8 mouse cellular contexts compared by ENCODE assay signal in the genomic region with DNA sequence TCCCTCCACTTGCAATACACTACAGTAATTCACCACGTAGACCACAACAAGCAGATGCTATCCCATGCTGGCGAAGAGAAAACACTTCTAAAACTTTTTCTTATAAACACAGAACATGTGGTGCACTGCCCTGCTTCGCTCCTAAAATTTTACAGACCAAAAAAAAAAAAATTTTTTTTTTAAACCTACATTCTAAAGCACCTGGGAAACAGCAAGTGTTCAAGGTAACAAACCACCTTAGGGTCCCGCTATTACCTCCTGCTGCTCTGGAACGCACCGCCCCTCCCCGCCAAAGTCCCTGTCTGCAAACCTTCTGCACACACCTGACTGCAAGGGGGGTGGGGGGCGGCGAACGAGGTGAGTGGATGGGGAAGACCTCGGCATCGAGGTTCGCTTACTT. TPM values are rescaled to one million over a fixed set of nuclear protein-coding genes. Genes with fewer than 3 reads are reported as not detected.
A peak's percentile ranks its signal among the peaks of the same experiment; 100 is the strongest.
DNase-seq lines count a peak whose midpoint lies in the region; ATAC-seq and TF ChIP-seq lines count a peak whose summit lies in the region.

A gene (plus strand): TSS at position 301 of the 400 bp plus-strand sequence.

- no peak for ATAC-seq in G1E (ENCODE audit: extremely low read depth, insufficient number of reproducible peaks, low FRiP score, poor library complexity, severe bottlenecking)
- ATAC-seq in forebrain, embryonic 12.5 days (ENCODE audit: low FRiP score): no peak
- peak; percentile 36; the same call in 1 of the 2 replicates for ATAC-seq in liver, embryonic 12.5 days
- no peak for ATAC-seq in stomach, postnatal 0 days (ENCODE audit: low FRiP score, low TSS enrichment)

- no peaks in the 10 kb centered on the region for H3K27me3 ChIP-seq in G1E (ENCODE audit: insufficient read depth, low read length)
- no peaks in the 10 kb centered on the region for H3K27me3 ChIP-seq in forebrain, embryonic 12.5 days
- no peaks in the 10 kb centered on the region for H3K27me3 ChIP-seq in hindbrain, embryonic 10.5 days (ENCODE audit: insufficient read depth, poor library complexity, severe bottlenecking)
- H3K27me3 ChIP-seq in liver, embryonic 12.5 days (replicated peaks): no peaks in the 10 kb centered on the region
- no peaks in the 10 kb centered on the region for H3K27me3 ChIP-seq in stomach, postnatal 0 days (ENCODE audit: control insufficient read depth, insufficient read depth, low read length)

- H3K36me3 ChIP-seq in G1E (replicated peaks): peaks cover 21% of the 10 kb centered on the region
- no peaks in the 10 kb centered on the region for H3K36me3 ChIP-seq in forebrain, embryonic 12.5 days (replicated peaks)
- 0 out of 2 replicates have a peak, but pooled peaks cover 13% of the 10 kb centered on the region for H3K36me3 ChIP-seq in hindbrain, embryonic 10.5 days
- H3K36me3 ChIP-seq in liver, embryonic 12.5 days: peaks cover 19% of the 10 kb centered on the region
- no peaks in the 10 kb centered on the region for H3K36me3 ChIP-seq in stomach, postnatal 0 days (ENCODE audit: control insufficient read depth, insufficient read depth, low read length)

- peak within 1 kb of the TSS; percentile 88 for H3K9ac ChIP-seq in forebrain, embryonic 12.5 days
- H3K9ac ChIP-seq in liver, embryonic 12.5 days: peak within 1 kb of the TSS; percentile 97
- H3K9ac ChIP-seq in stomach, postnatal 0 days (ENCODE audit: low read length): peak within 1 kb of the TSS; percentile 97

- peaks cover 26% of the 10 kb centered on the region for H3K4me1 ChIP-seq in G1E (ENCODE audit: insufficient read depth, low read depth, low read length)
- peaks cover 31% of the 10 kb centered on the region for H3K4me1 ChIP-seq in forebrain, embryonic 12.5 days
- peaks cover 41% of the 10 kb centered on the region for H3K4me1 ChIP-seq in hindbrain, embryonic 10.5 days (replicated peaks)
- H3K4me1 ChIP-seq in liver, embryonic 12.5 days: peaks cover 39% of the 10 kb centered on the region
- no peaks in the 10 kb centered on the region for H3K4me1 ChIP-seq in stomach, postnatal 0 days (replicated peaks; ENCODE audit: control insufficient read depth, insufficient read depth)

- peak within 1 kb of the TSS; percentile 96 for H3K27ac ChIP-seq in forebrain, embryonic 12.5 days
- peak within 1 kb of the TSS; percentile 98 for H3K27ac ChIP-seq in hindbrain, embryonic 10.5 days
- H3K27ac ChIP-seq in liver, embryonic 12.5 days: peak within 1 kb of the TSS; percentile 96
- H3K27ac ChIP-seq in stomach, postnatal 0 days (replicated peaks): peak within 1 kb of the TSS; percentile 99

- peak within 1 kb of the TSS; percentile 79 for H3K4me2 ChIP-seq in forebrain, embryonic 12.5 days
- H3K4me2 ChIP-seq in liver, embryonic 12.5 days: peak within 1 kb of the TSS; percentile 84
- H3K4me2 ChIP-seq in stomach, postnatal 0 days (replicated peaks; ENCODE audit: low read depth): peak within 1 kb of the TSS; percentile 86

- H3K4me3 ChIP-seq in G1E (ENCODE audit: low read depth, low read length): peak within 1 kb of the TSS; percentile 99
- H3K4me3 ChIP-seq in forebrain, embryonic 12.5 days (replicated peaks): peak within 1 kb of the TSS; percentile 93
- H3K4me3 ChIP-seq in hindbrain, embryonic 10.5 days: peak within 1 kb of the TSS; percentile 95
- H3K4me3 ChIP-seq in liver, embryonic 12.5 days: peak within 1 kb of the TSS; percentile 92
- peak within 1 kb of the TSS; percentile 94 for H3K4me3 ChIP-seq in stomach, postnatal 0 days (ENCODE audit: low read depth, low read length)

- no peak for DNase-seq in adrenal gland, adult 18-20 months (ENCODE audit: low spot score in 2 of 2)
- no peak for DNase-seq in adrenal gland, adult (ENCODE audit: inconsistent age in 2 of 2, low spot score in 1 of 2)
- no peak for DNase-seq in G1E (ENCODE audit: low spot score)
- DNase-seq in hindbrain, embryonic 10.5 days (ENCODE audit: low spot score): no peak
- DNase-seq in stomach, postnatal 0 days (ENCODE audit: low spot score): no peak
- DNase-seq in cerebellum, postnatal 4 days (ENCODE audit: low spot score in 2 of 2): no peak

- no peaks in the 10 kb centered on the region for H3K9me3 ChIP-seq in G1E (replicated peaks)
- no peaks in the 10 kb centered on the region for H3K9me3 ChIP-seq in forebrain, embryonic 12.5 days
- H3K9me3 ChIP-seq in hindbrain, embryonic 10.5 days: no peaks in the 10 kb centered on the region
- no peaks in the 10 kb centered on the region for H3K9me3 ChIP-seq in liver, embryonic 12.5 days (replicated peaks)
- no peaks in the 10 kb centered on the region for H3K9me3 ChIP-seq in stomach, postnatal 0 days (ENCODE audit: control insufficient read depth, low read length)

- TF ChIP-seq EP300 in stomach, postnatal 0 days (optimal IDR thresholded peaks at IDR 0.05): no peak

- WGBS in forebrain, embryonic 12.5 days: 1% methylated on average over 13 of the region's 13 CpGs
- WGBS in hindbrain, embryonic 10.5 days: 2% methylated on average over 13 of the region's 13 CpGs
- under 1% methylated on average over 13 of the region's 13 CpGs for WGBS in liver, embryonic 12.5 days (ENCODE audit: insufficient replicate concordance)
- WGBS in stomach, postnatal 0 days: under 1% methylated on average over 13 of the region's 13 CpGs

- no peak for TF ChIP-seq CTCF in G1E (IDR thresholded peaks at IDR 0.05; ENCODE audit: low read depth, low read length)
- no peak for TF ChIP-seq CTCF in stomach, postnatal 0 days (IDR thresholded peaks at IDR 0.05; ENCODE audit: low read depth)

RNA-seq across cellular contexts. Expression of the gene that starts here (rescaled TPM):
- 100 to 1,000 TPM in 1 of 2 experiments, 10 to 100 TPM in 1; 91.3 to 103 TPM for total RNA-seq in adrenal gland, adult 18-20 months (2021)
- total RNA-seq in G1E (2014; fragmentation: Nextera tagmentation): 175 and 189 TPM in 2 replicates
- total RNA-seq in G1E (2017): 113 and 130 TPM in 2 replicates
- 70.6 and 75.0 TPM in 2 replicates for polyA plus RNA-seq in G1E (2012)
- polyA plus RNA-seq in forebrain, embryonic 12.5 days (2016; fragmentation: Nextera tagmentation; extraction: Ambion mirVana): 74.9 and 77.4 TPM in 2 replicates
- polyA plus RNA-seq in hindbrain, embryonic 10.5 days (2016; fragmentation: Nextera tagmentation; extraction: Ambion mirVana): 68.2 and 78.5 TPM in 2 replicates
- polyA plus RNA-seq in liver, embryonic 12.5 days (2016; fragmentation: Nextera tagmentation; extraction: Ambion mirVana): 103 and 107 TPM in 2 replicates
- 73.8 and 80.3 TPM in 2 replicates for polyA plus RNA-seq in stomach, postnatal 0 days (2015; fragmentation: Nextera tagmentation; extraction: Ambion mirVana)
